Mouse (Mus musculus): ENCODE data around the gene Trappc3. TPM values are rescaled to one million over a fixed set of nuclear protein-coding genes. Genes with fewer than 3 reads are reported as not detected.

The Trappc3 gene
- polyA plus RNA-seq, 1 experiment, result 29.6 TPM

- TF ChIP-seq GATA1 (IDR thresholded peaks at IDR 0.05; ENCODE audit: borderline replicate concordance, low read length) (no peak), FLI1 (IDR thresholded peaks at IDR 0.05; ENCODE audit: low read length) (no peak)
- H3K27me3 ChIP-seq (replicated peaks), result peaks cover 11% of the 10 kb centered on the region
- H3K4me3 ChIP-seq (replicated peaks), result no peak overlapping the region
- peaks cover 12% of the 10 kb centered on the region for H3K4me1 ChIP-seq
- H3K36me3 ChIP-seq (replicated peaks; ENCODE audit: low read length), result peaks cover 48% of the 10 kb centered on the region
- no peaks in the 10 kb centered on the region for H3K9me3 ChIP-seq
Observed at GRCm38 (mm10) chr4:126275681-126276131, 13.6 kb downstream of the Trappc3 start.

GRCm38 (mm10) chr4:126277906-126278564, 15.9 kb downstream of the Trappc3 start:
- peak overlapping the region; percentile 86 for H3K4me3 ChIP-seq (replicated peaks)
- peaks cover 14% of the 10 kb centered on the region for H3K4me1 ChIP-seq
- H3K36me3 ChIP-seq (replicated peaks; ENCODE audit: low read length), result peaks cover 32% of the 10 kb centered on the region
- no peaks in the 10 kb centered on the region for H3K9me3 ChIP-seq
- H3K27me3 ChIP-seq (replicated peaks), result peaks cover 26% of the 10 kb centered on the region
- TF ChIP-seq GATA1 (IDR thresholded peaks at IDR 0.05; ENCODE audit: borderline replicate concordance, low read length) (no peak), FLI1 (IDR thresholded peaks at IDR 0.05; ENCODE audit: low read length) (no peak)

- H3K4me1 ChIP-seq, result peaks cover 14% of the 10 kb centered on the region
- no peaks in the 10 kb centered on the region for H3K9me3 ChIP-seq
- H3K27me3 ChIP-seq (replicated peaks), result peaks cover 31% of the 10 kb centered on the region
- TF ChIP-seq FLI1 (IDR thresholded peaks at IDR 0.05; ENCODE audit: low read length) (no peak), GATA1 (IDR thresholded peaks at IDR 0.05; ENCODE audit: borderline replicate concordance, low read length) (no peak)
- H3K4me3 ChIP-seq (replicated peaks), result no peak overlapping the region
- peaks cover 27% of the 10 kb centered on the region for H3K36me3 ChIP-seq (replicated peaks; ENCODE audit: low read length)
Observed at GRCm38 (mm10) chr4:126278565-126278915, 16.4 kb downstream of the Trappc3 start.

- TF ChIP-seq GATA1 (IDR thresholded peaks at IDR 0.05; ENCODE audit: borderline replicate concordance, low read length) (no peak), FLI1 (IDR thresholded peaks at IDR 0.05; ENCODE audit: low read length) (no peak)
- Histone ChIP-seq H3K36me3 (replicated peaks; ENCODE audit: low read length) (peaks cover 23% of the 10 kb centered on the region), H3K9me3 (no peaks in the 10 kb centered on the region), H3K27me3 (replicated peaks) (peaks cover 35% of the 10 kb centered on the region), H3K4me1 (peaks cover 14% of the 10 kb centered on the region), H3K4me3 (replicated peaks) (no peak overlapping the region)
Observed at GRCm38 (mm10) chr4:126278961-126279360, 16.8 kb downstream of the Trappc3 start.

GRCm38 (mm10) chr4:126281706-126282105, 19.6 kb downstream of the Trappc3 start:
- peaks cover 9% of the 10 kb centered on the region for H3K9me3 ChIP-seq
- TF ChIP-seq GATA1 (IDR thresholded peaks at IDR 0.05; ENCODE audit: borderline replicate concordance, low read length) (no peak), FLI1 (IDR thresholded peaks at IDR 0.05; ENCODE audit: low read length) (no peak)
- peaks cover 4% of the 10 kb centered on the region for H3K36me3 ChIP-seq (replicated peaks; ENCODE audit: low read length)
- H3K4me3 ChIP-seq (replicated peaks), result no peak overlapping the region
- peaks cover 58% of the 10 kb centered on the region for H3K27me3 ChIP-seq (replicated peaks)
- peaks cover 20% of the 10 kb centered on the region for H3K4me1 ChIP-seq

GRCm38 (mm10) chr4:126283582-126283981, 21.5 kb downstream of the Trappc3 start:
- peaks cover 76% of the 10 kb centered on the region for H3K27me3 ChIP-seq (replicated peaks)
- no peaks in the 10 kb centered on the region for H3K36me3 ChIP-seq (replicated peaks; ENCODE audit: low read length)
- TF ChIP-seq GATA1 (IDR thresholded peaks at IDR 0.05; ENCODE audit: borderline replicate concordance, low read length) (no peak), FLI1 (IDR thresholded peaks at IDR 0.05; ENCODE audit: low read length) (no peak)
- H3K4me3 ChIP-seq (replicated peaks), result no peak overlapping the region
- H3K4me1 ChIP-seq, result peaks cover 28% of the 10 kb centered on the region
- H3K9me3 ChIP-seq, result peaks cover 9% of the 10 kb centered on the region

GRCm38 (mm10) chr4:126286492-126286891, 24.4 kb downstream of the Trappc3 start, which contains the start of gene Col8a2:
Col8a2 (plus strand) TSS chr4:126286793.
- peak within 1 kb of the TSS; percentile 83 for H3K4me3 ChIP-seq (replicated peaks)
- TF ChIP-seq FLI1 (IDR thresholded peaks at IDR 0.05; ENCODE audit: low read length) (no peak), GATA1 (IDR thresholded peaks at IDR 0.05; ENCODE audit: borderline replicate concordance, low read length) (no peak)
- peaks cover 27% of the 10 kb centered on the region for H3K4me1 ChIP-seq
- H3K9me3 ChIP-seq, result peaks cover 9% of the 10 kb centered on the region
- H3K36me3 ChIP-seq (replicated peaks; ENCODE audit: low read length), result no peaks in the 10 kb centered on the region
- H3K27me3 ChIP-seq (replicated peaks), result peaks cover 87% of the 10 kb centered on the region

GRCm38 (mm10) chr4:126287302-126287995, 25.3 kb downstream of the Trappc3 start:
- Histone ChIP-seq H3K4me1 (peaks cover 27% of the 10 kb centered on the region), H3K4me3 (replicated peaks) (peak overlapping the region; percentile 86), H3K9me3 (peaks cover 9% of the 10 kb centered on the region), H3K27me3 (replicated peaks) (peaks cover 84% of the 10 kb centered on the region), H3K36me3 (replicated peaks; ENCODE audit: low read length) (no peaks in the 10 kb centered on the region)
- TF ChIP-seq GATA1 (IDR thresholded peaks at IDR 0.05; ENCODE audit: borderline replicate concordance, low read length), result no peak
- TF ChIP-seq FLI1 (IDR thresholded peaks at IDR 0.05; ENCODE audit: low read length), result no peak

- H3K4me3 ChIP-seq (replicated peaks), result peak overlapping the region; percentile 86
- H3K4me1 ChIP-seq, result peaks cover 27% of the 10 kb centered on the region
- TF ChIP-seq FLI1 (IDR thresholded peaks at IDR 0.05; ENCODE audit: low read length), result no peak
- H3K9me3 ChIP-seq, result peaks cover 9% of the 10 kb centered on the region
- H3K36me3 ChIP-seq (replicated peaks; ENCODE audit: low read length), result no peaks in the 10 kb centered on the region
- peaks cover 82% of the 10 kb centered on the region for H3K27me3 ChIP-seq (replicated peaks)
Observed at GRCm38 (mm10) chr4:126288085-126288666, 26.1 kb downstream of the Trappc3 start.

- Histone ChIP-seq H3K4me3 (replicated peaks) (no peak overlapping the region), H3K4me1 (peaks cover 27% of the 10 kb centered on the region), H3K9me3 (peaks cover 9% of the 10 kb centered on the region), H3K36me3 (replicated peaks; ENCODE audit: low read length) (no peaks in the 10 kb centered on the region), H3K27me3 (replicated peaks) (peaks cover 81% of the 10 kb centered on the region)
- no peak for TF ChIP-seq GATA1 (IDR thresholded peaks at IDR 0.05; ENCODE audit: borderline replicate concordance, low read length)
- no peak for TF ChIP-seq FLI1 (IDR thresholded peaks at IDR 0.05; ENCODE audit: low read length)
Observed at GRCm38 (mm10) chr4:126290314-126290713, 28.2 kb downstream of the Trappc3 start.

Measured in megakaryocyte, embryonic 14.5 days (primary cell).